Mouse (Mus musculus): ENCODE results near the gene Olfr190.
"Not testable (repeated sequence)": the region's sequence is repeated elsewhere in the genome, so short reads cannot be mapped to it uniquely, and the experiment has no call there.

Gene Olfr190

DNA sequence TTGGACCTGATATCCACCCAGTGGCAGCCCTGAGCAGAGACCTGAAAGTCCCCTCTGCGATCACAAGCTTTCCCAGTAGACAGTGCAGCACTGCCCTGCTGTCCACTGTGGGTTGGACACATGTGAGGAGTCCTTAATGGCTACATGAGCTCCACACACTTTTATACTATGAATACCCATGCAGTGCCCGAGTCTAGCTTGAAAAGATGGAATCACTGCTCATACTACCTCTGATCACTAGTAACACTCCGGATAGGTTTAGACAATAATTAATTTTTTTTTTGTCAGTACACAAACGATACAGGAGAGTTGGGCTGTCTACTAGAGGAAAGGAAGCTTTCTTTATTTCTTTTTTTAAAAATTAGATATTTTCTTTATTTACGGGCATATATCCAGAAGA is at the start of gene Olfr190:
Gene Olfr190 (minus strand): TSS at position 101 of the 400 bp plus-strand sequence.
- DNase-seq (ENCODE audit: low spot score), result no peak

DNA sequence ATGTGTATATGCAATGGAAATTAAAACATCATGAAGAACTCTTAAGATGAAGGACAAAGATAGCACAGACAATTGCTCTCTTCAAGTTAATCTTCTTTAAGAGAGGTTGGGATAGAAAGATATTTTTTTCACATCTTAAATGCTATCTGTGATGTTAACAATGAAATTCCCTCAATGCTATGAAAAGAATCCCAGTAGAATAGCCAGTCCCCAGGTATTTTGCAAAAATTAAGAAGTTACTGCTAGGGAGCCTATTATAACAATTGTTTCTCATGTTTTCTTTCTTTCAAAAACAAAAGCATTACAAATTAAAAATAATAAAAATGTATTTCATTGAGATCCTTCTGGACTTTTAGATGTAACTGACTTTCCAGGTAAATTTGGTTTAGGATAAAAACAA is 43.2 kb upstream of the Olfr190 start, which contains the start of gene Olfr194:
Gene Olfr194 (minus strand): TSS at position 101 of the 400 bp plus-strand sequence.
- no peak for DNase-seq (ENCODE audit: low spot score)

DNA sequence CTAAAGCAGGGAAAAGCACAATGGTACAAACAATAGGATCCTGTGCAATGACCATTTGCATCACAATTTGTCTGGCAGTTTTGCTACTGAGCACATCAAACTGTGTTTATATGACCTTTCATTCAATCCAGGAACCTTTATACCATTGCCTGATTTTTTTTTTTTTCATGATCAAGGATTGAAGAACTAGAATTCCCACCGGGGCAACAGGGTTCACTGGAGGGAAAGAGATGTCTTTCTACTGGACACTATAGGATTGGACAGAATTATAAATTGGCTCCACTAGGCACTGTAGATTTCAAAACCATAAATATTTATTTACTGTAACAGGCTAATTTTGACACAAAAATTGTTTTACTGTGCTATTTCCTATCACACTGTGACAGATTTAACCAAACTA is 34.0 kb upstream of the Olfr190 start, which contains the start of gene Olfr193:
Gene Olfr193 (minus strand): TSS at position 101 of the 400 bp plus-strand sequence.
- DNase-seq (ENCODE audit: low spot score), result no peak

DNA sequence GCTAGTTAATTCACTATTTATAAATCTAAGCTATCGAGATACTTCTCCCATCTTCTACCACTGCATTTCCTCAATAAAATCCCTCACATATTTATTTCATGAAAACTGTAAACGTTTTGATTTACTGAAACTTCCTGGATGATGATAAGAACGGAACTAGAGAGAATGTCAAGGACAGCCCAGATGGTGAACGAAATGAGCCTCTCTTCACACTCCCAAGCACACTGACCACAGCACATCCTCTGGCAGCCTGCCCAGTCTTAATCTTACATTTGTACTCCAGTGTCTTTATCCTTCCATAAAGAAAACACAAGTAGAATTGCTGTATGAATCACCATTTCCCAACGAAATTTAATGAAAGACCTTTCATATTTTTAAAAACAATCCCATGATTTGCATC is 30.7 kb upstream of the Olfr190 start:
- not testable (repeated sequence) for DNase-seq (ENCODE audit: low spot score)

DNA sequence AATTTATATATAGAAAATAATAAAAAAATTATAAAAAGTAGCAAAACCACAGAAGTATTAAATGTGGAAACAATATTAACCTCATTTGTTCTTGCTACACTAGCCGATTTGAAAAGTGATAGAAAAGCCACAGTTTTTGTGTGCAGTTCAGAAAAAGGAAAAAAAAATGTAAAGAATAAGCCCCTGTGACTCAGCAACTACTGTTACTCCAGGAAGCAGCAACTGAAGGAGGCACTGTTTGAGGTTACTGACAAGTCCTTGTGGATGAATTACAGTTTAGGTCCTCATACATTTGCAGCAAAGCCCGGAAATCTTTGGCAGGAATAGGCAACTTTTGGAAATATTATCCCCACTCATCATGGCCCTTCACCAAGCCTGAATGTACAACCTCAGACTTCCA is 27.5 kb upstream of the Olfr190 start:
- no peak for DNase-seq (ENCODE audit: low spot score)

DNA sequence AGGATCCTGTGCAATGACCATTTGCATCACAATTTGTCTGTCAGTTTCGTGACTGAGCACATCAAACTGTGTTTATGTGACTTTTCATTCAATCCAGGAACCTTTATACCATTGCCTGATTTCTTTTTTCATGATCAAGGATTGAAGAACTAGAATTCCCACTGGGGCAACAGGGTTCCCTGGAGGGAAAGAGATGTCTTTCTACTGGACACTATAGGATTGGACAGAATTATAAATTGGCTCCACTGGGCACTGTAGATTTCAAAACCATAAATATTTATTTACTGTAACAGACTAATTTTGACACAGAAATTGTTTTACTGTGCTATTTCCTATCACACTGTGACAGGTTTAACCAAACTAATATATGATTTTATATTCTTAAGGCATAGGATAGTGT is 11.9 kb upstream of the Olfr190 start, which contains the start of gene Olfr191:
Gene Olfr191 (minus strand): TSS at position 101 of the 400 bp plus-strand sequence.
- not testable (repeated sequence) for DNase-seq (ENCODE audit: low spot score)

DNA sequence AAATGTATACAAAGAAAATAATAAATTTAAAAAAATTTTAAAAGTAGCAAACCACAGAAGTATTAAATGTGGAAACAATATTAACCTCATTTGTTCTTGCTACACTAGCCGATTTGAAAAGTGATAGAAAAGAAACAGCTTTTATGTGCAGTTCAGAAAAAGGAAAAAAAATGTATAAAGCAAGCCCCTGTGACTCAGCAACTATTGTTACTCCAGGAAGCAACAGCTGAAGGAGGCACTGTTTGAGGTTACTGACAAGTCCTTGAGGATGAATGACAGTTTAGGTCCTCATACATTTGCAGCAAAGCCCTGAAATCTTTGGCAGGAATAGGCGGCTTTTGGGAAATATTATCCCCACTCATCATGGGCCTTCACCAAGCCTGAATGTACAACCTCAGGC is 3.3 kb upstream of the Olfr190 start:
- DNase-seq (ENCODE audit: low spot score), result not testable (repeated sequence)

DNA sequence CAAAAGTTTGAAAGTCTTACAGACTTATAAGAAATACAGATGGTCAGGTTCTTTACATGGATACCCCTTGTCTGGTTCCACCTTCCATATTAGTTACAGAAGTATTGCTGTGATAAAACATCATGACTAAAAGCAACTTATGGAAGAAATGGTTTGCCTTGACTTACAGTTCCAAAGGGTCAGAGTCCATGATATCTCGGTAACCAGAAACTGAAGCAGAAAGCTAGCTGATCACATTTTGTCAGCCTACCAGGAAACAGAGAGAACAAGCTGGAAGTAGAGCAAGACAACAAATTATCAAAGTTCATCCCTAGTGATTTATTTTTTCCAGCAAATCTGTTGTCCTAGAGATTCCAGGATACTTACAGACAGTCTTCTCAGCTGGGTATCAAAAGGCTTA is 4.3 kb downstream of the Olfr190 start:
- no peak for DNase-seq (ENCODE audit: low spot score)

DNA sequence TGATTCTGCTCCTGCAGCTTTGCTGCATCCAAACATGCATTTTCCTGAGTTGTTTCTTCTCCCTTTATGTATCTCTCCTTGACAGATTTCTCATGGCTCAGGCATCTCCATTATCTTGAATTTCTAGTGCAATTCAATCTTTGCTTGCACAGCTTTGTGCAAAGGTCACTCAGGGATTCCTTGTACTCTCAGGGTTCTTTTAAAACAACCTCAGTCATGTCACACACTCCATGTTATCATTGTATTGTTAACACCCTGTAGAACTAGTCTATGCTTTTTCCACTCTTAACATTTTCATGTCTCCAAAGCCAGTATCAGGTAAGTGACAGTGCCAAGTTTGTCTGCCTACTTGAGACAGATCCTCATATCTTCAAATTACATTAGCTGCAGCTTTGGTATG is 6.0 kb downstream of the Olfr190 start:
- DNase-seq (ENCODE audit: low spot score), result no peak

DNA sequence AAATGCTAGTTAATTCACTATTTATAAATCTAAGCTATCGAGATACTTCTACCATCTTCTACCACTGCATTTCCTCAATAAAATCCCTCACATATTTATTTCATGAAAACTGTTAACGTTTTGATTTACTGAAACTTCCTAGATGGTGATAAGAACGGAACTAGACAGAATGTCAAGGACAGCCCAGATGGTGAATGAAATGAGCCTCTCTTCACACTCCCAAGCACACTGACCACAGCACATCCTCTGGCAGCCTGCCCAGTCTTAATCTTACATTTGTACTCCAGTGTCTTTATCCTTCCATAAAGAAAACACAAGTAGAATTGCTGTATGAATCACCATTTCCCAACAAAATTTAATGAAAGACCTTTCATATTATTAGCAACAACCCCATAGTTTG is 15.4 kb downstream of the Olfr190 start:
- DNase-seq (ENCODE audit: low spot score), result not testable (repeated sequence)

DNA sequence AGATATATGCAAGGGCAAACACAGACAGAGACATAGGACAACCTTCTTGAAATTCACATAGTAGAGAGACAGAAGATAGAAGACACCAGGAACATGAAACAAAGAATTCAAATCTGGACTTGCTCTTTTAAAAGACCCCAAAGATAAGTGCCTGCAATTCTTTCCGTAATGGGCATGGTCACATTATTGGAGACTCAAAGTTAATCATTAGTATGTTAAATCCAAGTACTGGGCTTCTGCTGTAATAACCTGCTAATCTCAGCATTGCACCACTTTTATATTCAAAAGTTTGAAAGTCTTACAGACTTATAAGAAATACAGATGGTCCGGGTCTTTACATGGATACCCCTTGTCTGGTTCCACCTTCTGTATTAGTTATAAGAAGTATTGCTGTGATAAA is 28.5 kb downstream of the Olfr190 start:
- not testable (repeated sequence) for DNase-seq (ENCODE audit: low spot score)

DNA sequence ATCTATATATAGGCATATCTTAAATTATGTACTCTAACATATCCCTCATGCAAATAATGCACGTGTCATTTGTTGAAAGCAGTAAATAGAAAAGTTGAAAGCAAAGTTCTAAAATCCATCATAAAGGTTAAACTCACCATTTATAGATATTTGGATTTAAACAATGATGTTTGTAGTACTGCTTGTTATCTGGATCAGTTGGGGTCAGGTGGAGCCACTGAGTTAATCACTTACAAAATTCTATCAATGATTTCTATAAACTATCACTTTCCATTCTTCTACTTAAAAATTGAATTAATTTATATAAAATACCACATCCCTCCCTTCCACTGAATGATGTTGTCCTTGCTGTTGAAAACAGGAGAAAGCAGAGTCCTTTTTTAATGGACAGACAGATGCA is 28.9 kb downstream of the Olfr190 start:
- no peak for DNase-seq (ENCODE audit: low spot score)

DNA sequence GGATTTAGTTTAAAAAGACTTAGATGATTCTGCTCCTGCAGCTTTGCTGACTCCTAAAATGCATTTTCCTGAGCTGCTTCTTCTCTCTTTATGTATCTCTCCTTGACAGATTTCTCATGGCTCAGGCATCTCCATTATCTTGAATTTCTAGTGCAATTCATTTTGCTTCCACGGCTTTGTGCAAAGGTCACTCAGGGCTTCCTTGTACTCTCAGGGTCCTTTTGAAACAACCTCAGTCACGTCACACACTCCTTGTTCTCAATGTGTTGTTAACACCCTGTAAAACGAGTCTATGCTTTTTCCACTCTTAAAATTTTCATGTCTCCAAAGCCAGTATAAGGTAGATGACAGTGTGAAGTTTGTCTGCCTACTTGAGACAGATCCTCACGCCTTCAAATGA is 30.2 kb downstream of the Olfr190 start:
- no peak for DNase-seq (ENCODE audit: low spot score)

DNA sequence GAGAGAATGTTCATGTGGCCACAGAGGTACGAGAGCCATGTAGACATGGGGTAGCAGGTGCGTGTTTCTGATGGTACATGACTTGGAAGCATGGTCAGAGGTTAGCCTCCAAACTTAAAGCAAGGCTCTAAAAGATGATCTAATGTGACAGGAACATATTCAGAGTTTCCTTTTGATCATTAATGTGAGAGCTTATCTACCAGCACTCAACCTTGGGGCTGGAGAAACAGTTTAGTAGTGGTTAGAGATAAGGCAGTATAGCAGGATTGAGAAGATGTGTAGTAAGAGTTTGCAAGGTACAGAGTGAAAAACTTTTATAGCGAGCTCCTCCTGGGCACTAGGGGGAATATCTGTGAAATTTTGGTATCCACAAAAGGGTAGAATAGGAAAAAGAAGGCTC is 32.0 kb downstream of the Olfr190 start:
- no peak for DNase-seq (ENCODE audit: low spot score)

DNA sequence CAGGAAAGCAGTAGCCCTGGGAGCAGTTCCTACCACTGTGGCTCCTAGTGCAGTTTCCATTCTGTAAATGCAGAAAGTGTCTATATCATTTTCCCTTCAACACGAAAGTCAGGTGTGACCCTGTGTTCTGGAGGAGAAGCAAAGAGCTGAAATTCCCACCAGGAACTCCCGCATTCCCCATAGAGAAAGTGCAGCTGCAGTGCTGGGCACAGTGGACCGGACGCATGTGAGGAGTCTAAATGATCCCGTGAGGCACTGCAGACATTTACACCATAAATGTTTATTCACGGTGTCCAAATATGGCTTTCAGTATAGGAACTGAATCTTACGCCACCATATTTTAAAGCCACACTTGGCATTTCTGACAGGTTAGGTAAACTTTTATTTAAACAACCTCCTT is 38.1 kb downstream of the Olfr190 start, which contains the start of gene Olfr187:
Gene Olfr187 (minus strand): TSS at position 58 of the 400 bp plus-strand sequence.
- DNase-seq (ENCODE audit: low spot score), result no peak

DNA sequence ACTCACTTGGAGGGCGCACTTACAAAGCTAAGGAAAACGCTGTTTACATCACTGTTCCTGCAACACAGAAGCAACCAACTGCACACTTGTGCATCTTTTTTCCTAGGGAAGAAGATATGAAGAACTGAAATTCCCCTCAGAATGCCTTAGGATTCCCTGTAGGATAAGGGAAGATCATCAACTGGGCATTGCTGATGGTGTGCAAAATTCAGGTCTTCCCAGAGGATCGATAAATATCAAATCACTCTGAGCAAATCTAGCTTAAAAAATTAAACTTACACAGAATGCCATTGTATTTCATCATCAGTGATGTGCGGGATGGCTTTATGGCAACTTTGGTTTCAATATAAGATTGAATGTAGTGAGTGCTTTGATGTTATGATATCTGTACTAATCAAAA is 47.6 kb downstream of the Olfr190 start, which contains the start of gene Olfr186:
Gene Olfr186 (minus strand): TSS at position 101 of the 400 bp plus-strand sequence.
- DNase-seq (ENCODE audit: low spot score), result no peak

All from embryo, embryonic 10 days (tissue).